Mouse (Mus musculus): ENCODE measurements around the gene Bace2. TPM values are rescaled to one million over a fixed set of nuclear protein-coding genes. Genes with fewer than 3 reads are reported as not detected.

The Bace2 gene
- polyA plus RNA-seq (2015; fragmentation: Nextera tagmentation; extraction: Ambion mirVana): 102 and 114 TPM in 2 replicates

GRCm38 (mm10) chr16:97356499-97357187, at the start of gene Bace2:
Gene Bace2 (plus strand): TSS chr16:97356742.

GRCm38 (mm10) chr16:97462481-97463181, 106.1 kb downstream of the Bace2 start, which contains the start of gene Mx1:
Gene Mx1 (minus strand): TSS chr16:97462907.

Other genes with a start within 250 kb of the Bace2 start
- gene Dscam, start 186.0 kb upstream of the Bace2 start, polyA plus RNA-seq (2015; fragmentation: Nextera tagmentation; extraction: Ambion mirVana): 0.05 and 0.08 TPM in 2 replicates
- 0.23 and 0.35 TPM in 2 replicates for gene Mx1, start 106.2 kb downstream of the Bace2 start, polyA plus RNA-seq (2015; fragmentation: Nextera tagmentation; extraction: Ambion mirVana)
- 0.16 TPM in 1 of 2 replicates, not detected in the other for gene Fam3b, start 158.1 kb downstream of the Bace2 start, polyA plus RNA-seq (2015; fragmentation: Nextera tagmentation; extraction: Ambion mirVana)